Mouse (Mus musculus): ENCODE data around the gene Cldn7. TPM values are rescaled to one million over a fixed set of nuclear protein-coding genes. Genes with fewer than 3 reads are reported as not detected.

Cldn7 gene
- polyA plus RNA-seq, 1 experiment = not detected

DNA sequence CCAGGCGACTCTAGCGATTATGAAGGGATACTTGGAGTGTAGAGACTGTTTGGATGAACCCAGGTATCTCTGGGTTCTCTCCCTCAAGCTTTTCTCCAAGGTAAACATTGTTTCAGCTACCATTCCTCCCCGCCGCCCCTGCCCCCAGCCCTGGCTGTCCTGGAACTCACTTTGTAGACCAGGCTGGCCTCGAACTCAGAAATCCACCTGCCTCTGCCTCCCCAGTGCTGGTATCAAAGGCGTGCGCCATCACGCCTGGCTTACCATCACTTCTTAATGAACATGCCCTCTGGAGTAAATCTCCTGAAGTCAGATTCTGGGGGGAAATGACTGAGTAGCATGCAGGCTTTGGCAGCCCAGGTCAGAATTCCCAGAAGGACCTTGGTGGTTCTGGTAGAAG lies 17.6 kb downstream of the Cldn7 start, which contains the start of gene Elp5:
Gene Elp5 (minus strand): TSS at position 293 of the 400 bp plus-strand sequence.
- peak within 1 kb of the TSS; percentile 56 for H3K4me3 ChIP-seq (ENCODE audit: insufficient read depth, low read length)
- H3K4me1 ChIP-seq (ENCODE audit: control insufficient read depth, insufficient read depth, low read length) = peaks cover 7% of the 10 kb centered on the region; the same call in 1 of the 2 replicates
- H3K27ac ChIP-seq (ENCODE audit: insufficient read depth, low read length) = peak within 1 kb of the TSS; percentile 74
- TF ChIP-seq POLR2A (IDR thresholded peaks at IDR 0.05; ENCODE audit: extremely low read depth, insufficient read depth, low read length) (no peak), CTCF (IDR thresholded peaks at IDR 0.05; ENCODE audit: extremely low read depth, insufficient read depth, low read length) (no peak)

DNA sequence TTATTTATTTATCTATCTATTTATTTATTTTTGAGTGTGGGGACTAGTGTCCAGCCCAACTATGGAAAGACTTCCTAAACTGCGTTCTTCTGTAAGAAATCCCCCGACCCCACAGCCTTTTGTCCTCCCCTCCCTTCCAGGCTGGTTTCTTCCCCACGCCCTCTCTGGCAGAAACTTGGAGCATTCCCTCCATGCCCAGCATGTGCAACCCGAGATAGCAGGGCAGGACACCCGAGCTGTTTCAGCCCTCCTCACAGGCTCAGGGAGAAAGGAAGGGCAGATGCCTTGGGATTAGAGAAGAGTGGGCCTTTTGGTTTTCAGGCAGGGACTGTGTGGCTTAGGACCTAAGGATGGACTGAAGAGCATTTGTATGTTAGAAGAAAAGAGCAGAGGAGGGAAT lies 18.3 kb downstream of the Cldn7 start:
- H3K4me3 ChIP-seq (ENCODE audit: insufficient read depth, low read length) = no peak overlapping the region; the same call in 1 of the 2 replicates
- no peak for TF ChIP-seq CTCF (IDR thresholded peaks at IDR 0.05; ENCODE audit: extremely low read depth, insufficient read depth, low read length)
- TF ChIP-seq POLR2A (IDR thresholded peaks at IDR 0.05; ENCODE audit: extremely low read depth, insufficient read depth, low read length) = no peak
- H3K27ac ChIP-seq (ENCODE audit: insufficient read depth, low read length) = no peak overlapping the region
- H3K4me1 ChIP-seq (ENCODE audit: control insufficient read depth, insufficient read depth, low read length) = peaks cover 7% of the 10 kb centered on the region; the same call in 1 of the 2 replicates

DNA sequence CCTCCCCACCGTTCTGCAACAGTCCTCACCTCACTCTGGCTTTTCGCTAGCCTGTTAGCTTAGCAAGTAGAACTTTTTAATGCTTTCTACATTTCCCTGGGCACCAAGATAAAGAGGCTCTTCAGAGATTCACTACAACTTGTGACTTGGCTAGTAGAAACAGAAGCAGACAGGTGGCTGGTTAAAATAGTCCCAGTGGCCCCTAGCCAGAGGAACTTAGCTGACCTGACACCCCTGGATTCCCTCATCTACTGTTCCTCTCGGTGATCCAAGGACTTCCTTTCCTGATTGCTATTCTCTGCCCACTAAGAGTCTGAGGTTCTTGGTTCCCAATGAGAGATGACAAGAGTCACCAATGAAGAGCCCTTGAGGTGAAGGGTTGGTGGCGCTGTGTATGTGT lies 18.8 kb downstream of the Cldn7 start:
- Histone ChIP-seq H3K27ac (ENCODE audit: insufficient read depth, low read length) (no peak overlapping the region), H3K4me3 (ENCODE audit: insufficient read depth, low read length) (no peak overlapping the region), H3K4me1 (ENCODE audit: control insufficient read depth, insufficient read depth, low read length) (peaks cover 7% of the 10 kb centered on the region; the same call in 1 of the 2 replicates)
- TF ChIP-seq CTCF (IDR thresholded peaks at IDR 0.05; ENCODE audit: extremely low read depth, insufficient read depth, low read length) = no peak

DNA sequence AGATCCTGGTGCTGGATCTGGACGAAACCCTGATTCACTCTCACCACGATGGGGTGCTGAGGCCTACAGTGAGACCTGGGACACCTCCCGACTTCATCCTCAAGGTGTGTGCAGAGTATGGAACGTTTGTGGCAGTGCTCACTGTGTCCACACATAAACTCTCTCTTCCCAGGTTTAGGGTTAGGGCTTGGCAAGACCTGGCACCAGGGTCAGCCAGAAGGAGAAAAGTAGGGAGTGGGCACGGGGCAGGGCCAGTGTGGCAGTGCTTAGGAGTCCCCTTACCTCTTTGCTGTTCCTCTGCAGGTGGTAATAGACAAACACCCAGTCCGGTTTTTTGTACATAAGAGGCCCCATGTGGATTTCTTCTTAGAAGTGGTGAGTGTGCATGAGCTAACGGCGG lies 19.9 kb downstream of the Cldn7 start:
- H3K4me1 ChIP-seq (ENCODE audit: control insufficient read depth, insufficient read depth, low read length) = peaks cover 7% of the 10 kb centered on the region; the same call in 1 of the 2 replicates
- TF ChIP-seq POLR2A (IDR thresholded peaks at IDR 0.05; ENCODE audit: extremely low read depth, insufficient read depth, low read length) (no peak), CTCF (IDR thresholded peaks at IDR 0.05; ENCODE audit: extremely low read depth, insufficient read depth, low read length) (no peak)
- no peak overlapping the region for H3K4me3 ChIP-seq (ENCODE audit: insufficient read depth, low read length)
- H3K27ac ChIP-seq (ENCODE audit: insufficient read depth, low read length) = no peak overlapping the region

DNA sequence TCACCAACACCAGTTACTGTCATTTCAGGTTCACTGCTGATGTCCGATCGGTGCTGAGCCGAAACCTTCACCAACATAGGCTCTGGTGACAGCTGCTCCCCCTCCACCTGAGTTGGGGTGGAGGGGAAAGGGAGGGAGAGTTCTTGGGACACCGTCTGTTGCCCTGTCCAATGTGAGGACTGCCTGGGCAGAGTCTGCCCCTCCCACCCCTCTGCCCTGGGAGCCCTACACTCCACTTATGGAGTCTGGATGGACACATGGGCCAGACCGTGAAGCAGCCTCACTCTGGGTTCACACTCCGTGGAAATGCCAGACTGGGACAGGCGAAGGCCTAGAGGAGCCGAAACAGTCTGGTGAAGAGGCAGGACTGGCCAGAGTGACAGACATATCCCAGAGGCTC lies 25.4 kb downstream of the Cldn7 start:
- H3K4me3 ChIP-seq (ENCODE audit: insufficient read depth, low read length) = no peak overlapping the region
- no peak overlapping the region for H3K27ac ChIP-seq (ENCODE audit: insufficient read depth, low read length)
- TF ChIP-seq POLR2A (IDR thresholded peaks at IDR 0.05; ENCODE audit: extremely low read depth, insufficient read depth, low read length) (no peak), CTCF (IDR thresholded peaks at IDR 0.05; ENCODE audit: extremely low read depth, insufficient read depth, low read length) (no peak)
- peaks cover 6% of the 10 kb centered on the region; the same call in 1 of the 2 replicates for H3K4me1 ChIP-seq (ENCODE audit: control insufficient read depth, insufficient read depth, low read length)

GRCm38 (mm10) chr11:69990850-69991691 lies 26.5 kb downstream of the Cldn7 start, which contains the start of gene Gabarap:
TSS of gene Gabarap (plus strand) at chr11:69991143.
- peak within 1 kb of the TSS; percentile 89 for H3K4me3 ChIP-seq (ENCODE audit: insufficient read depth, low read length)
- TF ChIP-seq POLR2A (IDR thresholded peaks at IDR 0.05; ENCODE audit: extremely low read depth, insufficient read depth, low read length) (peak; percentile 70; the same call in 1 of the 2 replicates), CTCF (IDR thresholded peaks at IDR 0.05; ENCODE audit: extremely low read depth, insufficient read depth, low read length) (no peak)
- peaks cover 6% of the 10 kb centered on the region; the same call in 1 of the 2 replicates for H3K4me1 ChIP-seq (ENCODE audit: control insufficient read depth, insufficient read depth, low read length)
- H3K27ac ChIP-seq (ENCODE audit: insufficient read depth, low read length) = peak within 1 kb of the TSS; percentile 87

DNA sequence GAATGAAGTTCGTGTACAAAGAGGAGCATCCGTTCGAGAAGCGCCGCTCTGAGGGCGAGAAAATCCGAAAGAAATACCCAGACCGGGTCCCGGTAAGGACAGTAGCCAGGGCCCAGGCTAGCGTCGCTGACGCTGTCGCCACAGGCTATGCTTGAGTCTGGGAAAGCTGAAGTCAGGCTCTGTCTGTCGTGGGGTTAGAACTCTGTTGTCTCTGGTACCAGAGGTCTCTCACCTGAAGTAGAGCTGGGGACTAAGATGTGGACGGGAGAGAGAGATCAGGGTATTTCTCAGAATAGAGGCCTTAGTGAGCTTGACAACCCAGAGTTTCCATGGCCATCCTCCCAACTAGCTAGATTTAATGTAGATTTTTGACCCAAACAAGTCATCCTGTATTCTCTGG lies 27.1 kb downstream of the Cldn7 start:
- no peak for TF ChIP-seq CTCF (IDR thresholded peaks at IDR 0.05; ENCODE audit: extremely low read depth, insufficient read depth, low read length)
- no peak for TF ChIP-seq POLR2A (IDR thresholded peaks at IDR 0.05; ENCODE audit: extremely low read depth, insufficient read depth, low read length)
- H3K27ac ChIP-seq (ENCODE audit: insufficient read depth, low read length) = peak overlapping the region; percentile 87
- peak overlapping the region; percentile 89 for H3K4me3 ChIP-seq (ENCODE audit: insufficient read depth, low read length)
- H3K4me1 ChIP-seq (ENCODE audit: control insufficient read depth, insufficient read depth, low read length) = peaks cover 6% of the 10 kb centered on the region; the same call in 1 of the 2 replicates

GRCm38 (mm10) chr11:69992396-69992795 lies 27.8 kb downstream of the Cldn7 start:
- Histone ChIP-seq H3K27ac (ENCODE audit: insufficient read depth, low read length) (no peak overlapping the region), H3K4me3 (ENCODE audit: insufficient read depth, low read length) (peak overlapping the region; percentile 89), H3K4me1 (ENCODE audit: control insufficient read depth, insufficient read depth, low read length) (peaks cover 6% of the 10 kb centered on the region; the same call in 1 of the 2 replicates)
- no peak for TF ChIP-seq CTCF (IDR thresholded peaks at IDR 0.05; ENCODE audit: extremely low read depth, insufficient read depth, low read length)
- TF ChIP-seq POLR2A (IDR thresholded peaks at IDR 0.05; ENCODE audit: extremely low read depth, insufficient read depth, low read length) = no peak

GRCm38 (mm10) chr11:69992932-69993331 lies 28.4 kb downstream of the Cldn7 start:
- Histone ChIP-seq H3K27ac (ENCODE audit: insufficient read depth, low read length) (no peak overlapping the region), H3K4me1 (ENCODE audit: control insufficient read depth, insufficient read depth, low read length) (peaks cover 6% of the 10 kb centered on the region; the same call in 1 of the 2 replicates), H3K4me3 (ENCODE audit: insufficient read depth, low read length) (peak overlapping the region; percentile 89; the same call in 1 of the 2 replicates)
- TF ChIP-seq CTCF (IDR thresholded peaks at IDR 0.05; ENCODE audit: extremely low read depth, insufficient read depth, low read length) (no peak), POLR2A (IDR thresholded peaks at IDR 0.05; ENCODE audit: extremely low read depth, insufficient read depth, low read length) (no peak)
